Mouse (Mus musculus) CD4-positive helper T cell, adult 2 months (primary cell): Measurements from ENCODE around the gene Chst1.
A peak's percentile ranks its signal among the peaks of the same experiment; 100 is the strongest.

Experiments used
- DNase-seq: peaks from one replicate; pipeline ENCODE4 v3.0.0-alpha.2; 2012; ENCODE audit warnings: low read depth, missing footprints, low spot score

Chst1 gene

GRCm38 (mm10) chr2:92608810-92609581 lies 9.5 kb downstream of the Chst1 start:
- peak; percentile 48 for DNase-seq

DNA sequence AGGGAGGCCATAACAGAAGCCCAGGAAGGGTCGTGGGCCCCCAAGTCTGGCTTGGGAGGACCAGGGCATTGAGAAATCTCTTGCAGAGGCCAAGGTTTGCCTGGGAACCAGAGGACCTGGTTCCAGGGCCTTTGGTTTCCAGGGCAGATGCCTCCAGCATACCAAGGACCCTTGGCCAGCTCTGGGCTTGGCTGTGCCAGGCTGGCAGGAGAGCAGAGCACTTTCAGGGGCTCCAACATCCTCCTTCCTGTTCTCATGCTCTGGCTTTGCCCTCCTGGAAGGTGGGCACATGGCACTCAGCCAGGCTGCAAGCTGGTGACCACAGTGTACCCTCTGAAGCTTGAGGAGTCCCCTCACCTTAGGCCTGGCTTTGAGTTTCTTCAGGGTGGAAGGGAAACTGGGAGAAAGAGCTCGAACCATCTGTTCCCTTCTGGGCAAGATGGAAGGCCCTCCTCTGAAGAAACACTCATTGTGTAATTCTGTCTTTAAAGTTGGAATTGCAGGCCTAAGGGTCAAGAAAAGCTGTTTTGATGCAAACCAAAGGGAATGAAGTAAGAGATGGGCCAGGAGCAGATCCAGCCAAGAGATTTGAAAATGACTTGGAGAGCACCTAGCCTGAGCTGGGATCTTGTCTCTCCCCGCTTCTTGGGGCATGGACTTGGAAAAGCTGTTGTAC lies 10.3 kb downstream of the Chst1 start:
- no peak for DNase-seq

GRCm38 (mm10) chr2:92613645-92614044 lies 14.1 kb downstream of the Chst1 start:
- DNase-seq, result no peak

GRCm38 (mm10) chr2:92614106-92614505 lies 14.6 kb downstream of the Chst1 start:
- no peak for DNase-seq

GRCm38 (mm10) chr2:92617077-92617756 lies 17.7 kb downstream of the Chst1 start:
- DNase-seq, result no peak

GRCm38 (mm10) chr2:92618016-92618415 lies 18.5 kb downstream of the Chst1 start:
- DNase-seq, result no peak

DNA sequence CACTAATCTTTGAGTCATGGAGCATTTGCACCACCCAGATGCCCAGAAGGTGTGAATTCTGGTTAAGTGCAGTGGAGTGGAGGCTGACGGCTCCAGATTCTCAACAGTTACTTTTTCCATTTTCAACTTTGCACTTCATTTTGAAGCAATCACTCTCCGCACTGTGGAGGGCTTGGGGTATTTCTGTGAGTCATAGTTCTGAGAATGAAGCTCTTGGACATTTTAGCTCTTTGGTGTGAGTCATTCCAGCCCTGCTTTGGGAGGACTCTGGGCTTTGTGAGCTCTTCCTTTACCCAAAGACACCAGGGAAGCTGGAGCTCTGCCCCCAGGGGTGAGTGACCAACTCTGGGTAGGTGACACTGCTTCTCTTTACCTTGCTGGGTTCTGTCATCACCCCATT lies 28.1 kb downstream of the Chst1 start:
- no peak for DNase-seq

GRCm38 (mm10) chr2:92630799-92631198 lies 31.3 kb downstream of the Chst1 start:
- DNase-seq, result no peak

- DNase-seq, result no peak
Observed at GRCm38 (mm10) chr2:92632027-92632426, 32.5 kb downstream of the Chst1 start.

- DNase-seq, result no peak
Observed at GRCm38 (mm10) chr2:92640555-92640954, 41.0 kb downstream of the Chst1 start.

DNA sequence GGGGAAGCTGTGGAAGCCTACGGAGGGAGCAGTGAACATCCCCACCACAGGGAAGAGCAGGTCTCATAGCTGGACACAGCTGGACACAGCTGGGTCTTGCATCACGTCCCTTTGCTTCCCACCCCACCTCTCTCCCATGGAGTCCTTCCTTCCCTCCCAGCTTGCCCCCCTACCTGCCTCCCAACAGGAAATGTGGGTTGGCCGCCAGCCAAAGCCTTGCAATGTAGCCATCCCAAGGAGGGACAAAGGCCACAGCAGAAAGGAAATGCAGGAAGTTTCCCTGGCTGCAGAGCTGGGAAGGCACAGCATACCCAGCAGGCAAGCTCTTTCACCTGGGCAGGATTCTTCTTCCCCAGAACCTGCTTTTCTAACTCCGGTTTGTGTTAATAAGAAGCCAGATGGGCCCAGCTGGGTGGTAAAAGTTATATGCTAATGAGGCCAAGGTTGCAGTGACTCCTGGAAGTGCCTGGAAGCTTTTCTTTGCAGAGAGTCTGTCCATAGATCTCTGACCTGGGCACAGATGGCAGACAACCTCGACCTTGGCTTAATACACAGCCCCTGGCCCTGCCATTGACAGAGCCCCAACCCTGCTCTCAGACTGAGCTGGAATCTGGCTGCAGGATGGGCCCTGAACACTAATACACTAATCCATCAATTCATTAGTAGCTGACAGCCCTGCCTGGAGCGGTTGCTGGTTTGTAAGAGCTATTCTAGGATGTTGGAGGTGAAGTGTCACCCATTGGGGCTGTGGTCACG lies 46.0 kb downstream of the Chst1 start:
- no peak for DNase-seq

GRCm38 (mm10) chr2:92649154-92649801 lies 49.8 kb downstream of the Chst1 start:
- no peak for DNase-seq

DNA sequence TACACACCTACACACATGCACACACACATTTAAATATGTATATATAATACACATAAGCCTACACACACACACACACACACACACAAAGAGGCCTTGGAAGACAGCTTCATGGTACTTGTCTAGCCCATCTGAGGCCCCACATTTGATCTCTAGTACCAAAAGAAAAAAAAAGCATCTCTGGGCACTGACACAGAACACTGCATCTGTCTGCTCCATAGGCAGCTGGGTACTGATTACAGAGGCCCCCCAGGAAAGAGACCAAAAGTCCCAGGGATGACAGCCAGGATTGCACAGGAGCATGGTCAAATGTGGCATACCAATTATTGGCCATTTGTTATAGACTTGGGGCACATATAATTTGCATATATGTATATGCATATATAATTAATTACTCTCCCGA lies 50.9 kb downstream of the Chst1 start:
- no peak for DNase-seq

GRCm38 (mm10) chr2:92651294-92651816 lies 51.8 kb downstream of the Chst1 start:
- DNase-seq, result no peak

DNA sequence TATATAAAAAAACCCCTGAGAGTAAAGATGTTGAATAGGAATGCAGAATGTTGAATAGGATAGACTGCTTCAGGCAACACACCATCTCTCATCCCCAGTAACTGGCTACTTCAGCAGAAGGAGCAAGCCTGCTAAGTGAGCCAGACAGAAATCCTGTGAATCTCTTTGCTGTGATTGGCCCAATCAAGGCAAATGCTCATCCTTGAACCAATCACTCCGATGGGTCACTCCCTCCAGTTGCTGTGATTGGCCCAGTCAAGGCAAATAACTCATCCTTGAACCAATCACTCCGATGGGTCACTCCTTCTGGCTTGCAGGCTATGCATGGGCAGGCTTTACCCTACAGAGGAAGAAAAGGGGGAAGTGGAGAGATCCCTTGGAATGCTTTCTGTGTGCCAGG lies 57.7 kb downstream of the Chst1 start:
- no peak for DNase-seq

DNA sequence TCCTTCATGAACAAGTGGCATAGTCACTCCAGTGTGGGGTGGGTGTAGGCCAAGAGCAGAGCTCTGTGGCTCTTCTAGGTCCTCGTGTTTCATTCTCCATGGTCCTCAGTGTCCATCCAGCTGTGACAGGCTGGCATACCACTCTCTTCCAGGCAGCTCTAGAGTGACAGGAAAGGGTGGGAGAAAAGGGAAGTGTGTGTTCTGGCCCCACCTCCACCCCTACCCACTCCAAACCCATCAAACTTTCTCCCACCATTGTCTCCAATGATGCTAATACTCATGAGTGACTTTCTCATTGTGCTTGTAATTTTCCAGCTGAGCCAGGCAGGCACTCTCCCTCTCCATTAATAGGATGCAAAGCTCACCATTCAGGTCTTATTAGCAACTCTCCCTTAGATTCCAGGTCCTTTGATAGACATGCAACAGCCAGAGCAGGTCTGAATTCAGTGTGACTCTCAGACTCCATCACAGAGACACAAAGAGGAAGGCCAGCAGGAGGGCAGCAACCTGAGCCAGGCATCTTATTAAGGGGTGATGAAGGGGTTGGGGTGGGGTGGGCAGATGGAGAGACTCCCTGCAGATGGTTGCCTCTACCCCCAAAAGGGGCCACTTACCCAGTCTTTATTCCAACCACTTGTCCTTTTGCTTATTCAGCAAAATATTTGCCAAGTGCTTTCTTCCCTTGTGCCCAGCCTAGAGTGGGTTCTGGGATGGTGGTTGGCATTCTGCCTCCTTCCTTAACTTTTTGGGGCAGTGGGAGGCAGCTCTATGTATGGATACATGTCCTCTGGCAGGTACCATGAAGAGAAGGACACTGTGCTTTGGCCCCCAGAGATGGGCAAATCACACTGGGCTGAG lies 59.0 kb downstream of the Chst1 start:
- no peak for DNase-seq

DNA sequence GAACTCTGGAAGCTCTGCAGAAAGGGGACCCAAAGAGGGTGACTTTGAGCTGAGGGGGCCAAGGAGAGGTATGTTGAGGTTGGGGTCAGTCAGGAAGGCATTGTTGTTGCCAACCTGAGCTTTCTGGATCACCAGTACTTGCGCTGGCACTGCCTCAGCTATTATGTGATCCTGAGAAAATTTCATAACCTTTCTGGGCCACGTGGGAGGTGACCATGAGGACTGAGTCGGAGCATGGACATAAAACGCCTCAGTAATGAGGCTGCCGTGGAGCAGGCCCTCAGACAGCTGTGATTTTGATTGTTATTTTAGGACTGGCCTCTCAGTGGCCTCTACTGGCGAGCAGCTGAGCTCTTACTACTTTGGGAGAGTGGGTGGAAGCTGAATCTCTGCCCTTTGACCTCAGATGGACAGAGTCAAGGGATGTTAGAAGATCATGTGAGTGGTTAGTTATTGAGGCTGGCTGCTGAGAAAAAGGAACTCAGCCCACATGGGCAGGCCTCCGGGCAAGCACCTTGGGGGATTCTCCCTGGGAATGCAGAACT lies 60.1 kb downstream of the Chst1 start:
- no peak for DNase-seq

- DNase-seq, result no peak
Observed at GRCm38 (mm10) chr2:92662534-92663068, 63.1 kb downstream of the Chst1 start.
